Mouse (Mus musculus) lung, postnatal 0 days (tissue): ENCODE data around the gene Hmga1. TPM values are rescaled to one million over a fixed set of nuclear protein-coding genes. Genes with fewer than 3 reads are reported as not detected.

Experiments used
- ATAC-seq: fragments of 200-750 bp; cut with Nextera tagmentation; 2 replicates; pipeline ENCODE4 v1.8.0; 2017; ENCODE audit warnings: moderate library complexity
- DNase-seq: peaks from one replicate; pipeline ENCODE4 v3.0.0-alpha.2; 2016; ENCODE audit warnings: low spot score
- H3K27ac ChIP-seq: fragments of 300-500 bp; sonication (generic); 2 replicates; pipeline ENCODE4 v1.5.1; 2014; ENCODE audit warnings: antibody characterized with exemption, mild to moderate bottlenecking, low read length, mixed read lengths
- H3K27me3 ChIP-seq: fragments of 300-500 bp; sonication (generic); replicated peaks from 2 replicates; pipeline ENCODE4 v1.6.1; 2014; ENCODE audit warnings: low read length, mixed read lengths; ENCODE audit not compliant: insufficient read depth
- H3K36me3 ChIP-seq: fragments of 300-500 bp; sonication (generic); 2 replicates; pipeline ENCODE4 v1.6.1; 2014; ENCODE audit warnings: low read length, mixed read lengths; ENCODE audit not compliant: insufficient read depth
- H3K4me1 ChIP-seq: fragments of 300-500 bp; sonication (generic); 2 replicates; pipeline ENCODE4 v1.6.1; 2014; ENCODE audit warnings: antibody characterized with exemption, low read depth, low read length, mixed read lengths; ENCODE audit not compliant: insufficient read depth
- H3K4me2 ChIP-seq: fragments of 300-500 bp; sonication (generic); replicated peaks from 2 replicates; pipeline ENCODE4 v1.6.1; 2014; ENCODE audit warnings: low read depth, mild to moderate bottlenecking, low read length, moderate library complexity, mixed read lengths
- H3K4me3 ChIP-seq: fragments of 300-500 bp; sonication (generic); 2 replicates; pipeline ENCODE4 v1.5.1; 2014; ENCODE audit warnings: low read depth, low read length
- H3K9ac ChIP-seq: fragments of 300-500 bp; sonication (generic); replicated peaks from 2 replicates; pipeline ENCODE4 v1.6.1; 2014; ENCODE audit warnings: low read depth, mild to moderate bottlenecking
- H3K9me3 ChIP-seq: fragments of 300-500 bp; sonication (generic); 2 replicates; pipeline ENCODE4 v1.6.1; 2016; ENCODE audit warnings: low read length, mixed read lengths
- CTCF ChIP-seq: IDR thresholded peaks from 2 replicates; pipeline ENCODE4 v1.5.1; 2016; ENCODE audit warnings: antibody characterized with exemption, mild to moderate bottlenecking
- EP300 ChIP-seq: IDR thresholded peaks from 2 replicates; pipeline ENCODE4 v1.6.1; 2016; ENCODE audit warnings: antibody characterized with exemption, mild to moderate bottlenecking, control low read depth
- WGBS: fragments of 180-500 bp; shearing (Covaris S2); extraction: QIAGEN DNeasy Blood & Tissue Kit; methylation state at CpG from one replicate; pipeline ENCODE4 v1.1.7; 2014; 5-methylcytosine and 5-hydroxymethylcytosine counted together
- polyA plus RNA-seq: library from polyadenylated mRNA; unstranded; fragments of >200 nt; fragmentation: Nextera tagmentation; extraction: Ambion mirVana; gene quantifications from 2 replicates; pipeline ENCODE4 v1.2.1, GENCODE M21; 2015

Gene Hmga1
- polyA plus RNA-seq, 1 experiment from 2014 or later = 50.6 TPM

GRCm38 (mm10) chr17:27591826-27592564 lies 35.7 kb downstream of the Hmga1 start:
- H3K9me3 ChIP-seq = no peaks in the 10 kb centered on the region
- H3K4me1 ChIP-seq = no peaks in the 10 kb centered on the region
- DNase-seq = no peak
- H3K4me2 ChIP-seq = no peak overlapping the region
- ATAC-seq = no peak
- no peak overlapping the region for H3K9ac ChIP-seq
- H3K27me3 ChIP-seq = no peaks in the 10 kb centered on the region
- peak; percentile 52 for TF ChIP-seq CTCF
- TF ChIP-seq EP300 = no peak
- H3K4me3 ChIP-seq = no peak overlapping the region
- no peak overlapping the region for H3K27ac ChIP-seq
- WGBS = 85% methylated on average over 12 of the region's 12 CpGs
- peaks cover 7% of the 10 kb centered on the region; the same call in 1 of the 2 replicates for H3K36me3 ChIP-seq

GRCm38 (mm10) chr17:27592565-27592910 lies 36.2 kb downstream of the Hmga1 start:
- WGBS = 93% methylated on average over 7 of the region's 7 CpGs
- ATAC-seq = no peak
- TF ChIP-seq EP300 = no peak
- TF ChIP-seq CTCF = no peak
- H3K4me1 ChIP-seq = no peaks in the 10 kb centered on the region
- no peaks in the 10 kb centered on the region for H3K27me3 ChIP-seq
- no peak overlapping the region for H3K27ac ChIP-seq
- H3K9me3 ChIP-seq = no peaks in the 10 kb centered on the region
- H3K4me3 ChIP-seq = no peak overlapping the region
- no peak overlapping the region for H3K9ac ChIP-seq
- DNase-seq = no peak
- H3K4me2 ChIP-seq = no peak overlapping the region
- H3K36me3 ChIP-seq = peaks cover 7% of the 10 kb centered on the region; the same call in 1 of the 2 replicates

- WGBS = 58% methylated on average over 15 of the region's 15 CpGs
- H3K9ac ChIP-seq = no peak overlapping the region
- H3K27me3 ChIP-seq = no peaks in the 10 kb centered on the region
- peak overlapping the region; percentile 11; the same call in 1 of the 2 replicates for H3K27ac ChIP-seq
- no peaks in the 10 kb centered on the region for H3K9me3 ChIP-seq
- no peak overlapping the region for H3K4me3 ChIP-seq
- H3K4me1 ChIP-seq = no peaks in the 10 kb centered on the region
- peaks cover 7% of the 10 kb centered on the region; the same call in 1 of the 2 replicates for H3K36me3 ChIP-seq
- no peak overlapping the region for H3K4me2 ChIP-seq
- TF ChIP-seq EP300 (no peak), CTCF (0 out of 2 replicates have a peak, but pooled peaks have one; percentile 4)
- peak; percentile 32 for ATAC-seq
- no peak for DNase-seq
These were observed 39.5 kb downstream of the Hmga1 start for GRCm38 (mm10) chr17:27595659-27596375.

GRCm38 (mm10) chr17:27596376-27597190 lies 40.3 kb downstream of the Hmga1 start:
- Histone ChIP-seq H3K36me3 (peaks cover 7% of the 10 kb centered on the region; the same call in 1 of the 2 replicates), H3K9ac (no peak overlapping the region), H3K4me2 (no peak overlapping the region), H3K4me3 (no peak overlapping the region), H3K27ac (no peak overlapping the region; the same call in 1 of the 2 replicates), H3K4me1 (no peaks in the 10 kb centered on the region), H3K27me3 (no peaks in the 10 kb centered on the region), H3K9me3 (no peaks in the 10 kb centered on the region)
- 43% methylated on average over 21 of the region's 21 CpGs for WGBS
- TF ChIP-seq CTCF (no peak), EP300 (no peak)
- ATAC-seq = peak; percentile 55
- DNase-seq = peak; percentile 40

- H3K4me1 ChIP-seq = no peaks in the 10 kb centered on the region
- H3K4me3 ChIP-seq = no peak overlapping the region
- no peaks in the 10 kb centered on the region for H3K9me3 ChIP-seq
- no peaks in the 10 kb centered on the region for H3K36me3 ChIP-seq
- no peak overlapping the region for H3K9ac ChIP-seq
- no peak overlapping the region for H3K27ac ChIP-seq
- no peak for ATAC-seq
- H3K4me2 ChIP-seq = no peak overlapping the region
- no peaks in the 10 kb centered on the region for H3K27me3 ChIP-seq
- WGBS = 80% methylated on average over 3 of the region's 3 CpGs
- no peak for DNase-seq
- TF ChIP-seq EP300 = no peak
- TF ChIP-seq CTCF = no peak
These were observed 44.0 kb downstream of the Hmga1 start for GRCm38 (mm10) chr17:27600286-27600685.

GRCm38 (mm10) chr17:27600869-27601268 lies 44.6 kb downstream of the Hmga1 start:
- no peak overlapping the region for H3K4me3 ChIP-seq
- ATAC-seq (0 out of 2 replicates have a peak, but pooled peaks have one; percentile 20), DNase-seq (no peak)
- H3K27ac ChIP-seq = no peak overlapping the region
- H3K9ac ChIP-seq = no peak overlapping the region
- H3K4me2 ChIP-seq = no peak overlapping the region
- H3K4me1 ChIP-seq = no peaks in the 10 kb centered on the region
- 68% methylated on average over 5 of the region's 5 CpGs for WGBS
- no peaks in the 10 kb centered on the region for H3K27me3 ChIP-seq
- H3K36me3 ChIP-seq = no peaks in the 10 kb centered on the region
- TF ChIP-seq EP300 (no peak), CTCF (no peak)
- H3K9me3 ChIP-seq = no peaks in the 10 kb centered on the region
